Mouse (Mus musculus) liver, embryonic 14.5 days (tissue): ENCODE results near the gene Jade2. TPM values are rescaled to one million over a fixed set of nuclear protein-coding genes. Genes with fewer than 3 reads are reported as not detected.
A peak's percentile ranks its signal among the peaks of the same experiment; 100 is the strongest.

Experiments
- ATAC-seq: fragments of 200-750 bp; cut with Nextera tagmentation; 2 replicates; pipeline ENCODE4 v1.8.0; 2017; ENCODE audit warnings: moderate number of reproducible peaks, mild to moderate bottlenecking, moderate library complexity; ENCODE audit not compliant: insufficient read depth
- DNase-seq, 3 experiments: peaks; one replicate each; pipeline ENCODE4 v3.0.0-alpha.2; 2012 to 2013; ENCODE audit warnings: low read depth in 3 of 3, low spot score in 3 of 3
- H3K27ac ChIP-seq: fragments of 300-500 bp; sonication (generic); 2 replicates; pipeline ENCODE4 v1.5.1; 2014; ENCODE audit warnings: moderate library complexity, mild to moderate bottlenecking, control low read depth, inconsistent platforms
- H3K27me3 ChIP-seq: fragments of 300-500 bp; sonication (generic); 2 replicates; pipeline ENCODE4 v1.6.1; 2014; ENCODE audit warnings: mild to moderate bottlenecking, low read length, moderate library complexity; ENCODE audit not compliant: control insufficient read depth, insufficient read depth
- H3K36me3 ChIP-seq: fragments of 300-500 bp; sonication (generic); replicated peaks from 2 replicates; pipeline ENCODE4 v1.6.1; 2014; ENCODE audit warnings: low read depth; ENCODE audit not compliant: control insufficient read depth, insufficient read depth
- H3K4me1 ChIP-seq, 2 experiments: fragments of 200-500 bp in 1 of 2; fragments of 300-500 bp in 1 of 2; sonication (generic) in 1 of 2; replicated peaks; 2 replicates each; pipeline ENCODE4 v1.6.1; 2012 to 2014; ENCODE audit warnings: antibody characterized with exemption in 1 of 2, inconsistent platforms in 1 of 2, low read length in 1 of 2; ENCODE audit not compliant: control insufficient read depth in 2 of 2, insufficient read depth in 2 of 2
- H3K4me2 ChIP-seq: fragments of 300-500 bp; sonication (generic); 2 replicates; pipeline ENCODE4 v1.6.1; 2014; ENCODE audit warnings: low read depth, mild to moderate bottlenecking, control low read depth, moderate library complexity
- H3K4me3 ChIP-seq, 2 experiments: fragments of 200-500 bp in 1 of 2; fragments of 300-500 bp in 1 of 2; sonication (generic) in 1 of 2; 2 replicates each; pipeline ENCODE4 v1.5.1; 2012 to 2014; ENCODE audit warnings: low read depth in 2 of 2, low read length in 2 of 2, mild to moderate bottlenecking in 2 of 2, control low read depth in 1 of 2, inconsistent platforms in 1 of 2, moderate library complexity in 1 of 2; ENCODE audit not compliant: insufficient read depth in 1 of 2
- H3K9ac ChIP-seq: fragments of 300-500 bp; sonication (generic); replicated peaks from 2 replicates; pipeline ENCODE4 v1.6.1; 2014; ENCODE audit warnings: mild to moderate bottlenecking, control low read depth, moderate library complexity
- H3K9me3 ChIP-seq: fragments of 300-500 bp; sonication (generic); 2 replicates; pipeline ENCODE4 v1.6.1; 2016; ENCODE audit warnings: low read length, mixed read lengths; ENCODE audit not compliant: control insufficient read depth
- CTCF ChIP-seq: IDR thresholded peaks from 2 replicates; pipeline ENCODE4 v1.5.1; 2016; ENCODE audit warnings: antibody characterized with exemption, low read depth, control low read depth
- EP300 ChIP-seq: IDR thresholded peaks from 2 replicates; pipeline ENCODE4 v1.6.1; 2016; ENCODE audit warnings: antibody characterized with exemption, low read depth
- WGBS: fragments of 180-500 bp; shearing (Covaris S2); extraction: QIAGEN DNeasy Blood & Tissue Kit; methylation state at CpG from one replicate; pipeline ENCODE4 v1.1.7; 2014; ENCODE audit not compliant: insufficient replicate concordance; 5-methylcytosine and 5-hydroxymethylcytosine counted together
- polyA plus RNA-seq, 2 experiments: library from polyadenylated mRNA; depleted of rRNA in 1 of 2; stranded (reverse) in 1 of 2; unstranded in 1 of 2; fragments of >200 nt; fragmentation: Nextera tagmentation in 1 of 2; extraction: Ambion mirVana in 1 of 2; gene quantifications; 2 replicates each; pipeline versions ENCODE4 v1.2.1 to v1.2.3; 2012 to 2014

The Jade2 gene
- polyA plus RNA-seq, 2 experiments = 0.46 to 0.77 TPM

DNA sequence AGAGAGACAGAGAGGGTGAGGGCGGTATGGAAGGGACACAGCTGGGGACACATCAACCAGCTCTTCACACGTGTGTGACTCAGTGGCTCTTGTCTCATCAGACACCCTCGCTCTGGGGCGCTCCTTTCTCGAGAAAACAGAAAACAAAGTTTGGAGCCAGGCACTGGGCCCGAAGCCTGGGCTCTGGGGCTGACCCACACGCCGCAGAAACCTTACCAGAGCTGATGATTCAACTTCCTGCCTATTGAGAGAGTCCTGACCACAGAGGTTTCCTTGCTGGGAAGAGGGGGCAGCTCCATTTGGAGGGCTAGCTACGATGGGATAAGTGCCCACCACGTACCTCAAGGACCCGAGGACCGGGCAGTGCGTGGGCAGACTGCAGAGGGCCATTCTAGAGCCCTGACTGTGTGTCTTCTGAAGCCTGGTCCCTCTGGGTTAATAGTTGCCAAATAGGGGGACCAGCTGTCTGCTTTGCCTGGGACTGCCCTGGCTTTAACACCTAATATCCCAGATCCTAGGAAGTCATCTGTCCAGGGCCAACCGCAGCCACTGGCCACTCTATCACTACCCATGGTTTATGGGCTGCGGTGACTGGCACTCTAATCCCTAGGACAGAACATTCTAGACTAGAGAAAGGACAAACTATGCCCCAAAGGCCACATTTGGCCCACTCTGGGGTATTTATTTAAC, 23.7 kb upstream of the Jade2 start:
- H3K36me3 ChIP-seq = no peaks in the 10 kb centered on the region
- DNase-seq (no peak), ATAC-seq (no peak)
- no peak overlapping the region for H3K4me3 ChIP-seq
- H3K9ac ChIP-seq = no peak overlapping the region
- H3K9me3 ChIP-seq = no peaks in the 10 kb centered on the region
- WGBS = 42% methylated on average over 15 of the region's 15 CpGs
- peaks cover 3 to 11% of the 10 kb centered on the region in 2 experiments; a peak in 1 of 4 replicates for H3K4me1 ChIP-seq
- H3K27ac ChIP-seq = no peak overlapping the region
- H3K4me2 ChIP-seq = no peak overlapping the region
- H3K27me3 ChIP-seq = no peaks in the 10 kb centered on the region
- no peak for TF ChIP-seq CTCF
- no peak for TF ChIP-seq EP300

DNA sequence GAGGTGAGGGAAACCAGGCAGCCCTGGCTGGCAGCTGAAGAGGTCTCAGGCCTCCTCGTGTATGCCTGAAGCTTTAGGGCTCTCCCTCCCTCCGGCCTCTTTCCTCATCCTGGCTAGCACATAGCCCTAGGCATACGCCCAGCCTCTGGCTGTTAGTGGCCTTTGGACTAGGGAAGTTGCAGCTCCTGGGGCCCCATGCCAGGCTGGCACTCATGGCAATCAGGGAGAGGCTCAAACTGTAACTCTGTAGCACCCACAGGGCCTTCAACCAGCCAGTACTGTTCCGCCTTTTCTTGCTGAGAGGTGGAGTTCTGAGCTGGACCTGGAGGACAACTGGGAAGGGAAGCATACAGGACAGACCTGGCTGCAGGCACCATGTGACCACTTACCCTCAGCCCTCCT, 19.5 kb upstream of the Jade2 start:
- Histone ChIP-seq H3K27ac (no peak overlapping the region), H3K9me3 (no peaks in the 10 kb centered on the region), H3K9ac (no peak overlapping the region), H3K4me1 (peaks cover 0 to 9% of the 10 kb centered on the region in 2 experiments; a peak in 3 of 4 replicates), H3K36me3 (no peaks in the 10 kb centered on the region), H3K27me3 (no peaks in the 10 kb centered on the region), H3K4me2 (no peak overlapping the region), H3K4me3 (no peak overlapping the region)
- DNase-seq (no peak), ATAC-seq (no peak)
- 54% methylated on average over 4 of the region's 4 CpGs for WGBS
- TF ChIP-seq EP300 = no peak
- TF ChIP-seq CTCF = no peak

DNA sequence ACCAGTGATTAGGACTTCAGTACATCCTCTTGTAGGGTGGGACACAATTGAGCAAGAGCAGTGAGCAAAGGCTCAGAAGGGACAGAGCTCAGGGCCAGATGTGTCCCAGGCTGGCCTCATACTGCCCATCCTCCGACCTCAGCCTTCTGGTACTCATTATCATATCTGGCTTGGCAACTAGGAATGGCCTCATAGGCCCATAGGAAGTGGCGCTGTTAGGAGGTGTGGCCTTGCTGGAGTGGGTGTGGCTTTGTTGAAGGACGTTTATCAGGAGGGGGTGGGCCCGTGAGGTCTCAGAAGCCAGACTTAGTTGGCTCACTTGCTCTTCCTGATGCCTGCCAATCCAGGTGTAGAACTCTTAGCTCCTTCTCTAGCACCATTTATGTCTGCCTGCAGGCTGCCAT, 18.3 kb upstream of the Jade2 start:
- H3K27me3 ChIP-seq = no peaks in the 10 kb centered on the region
- no peak overlapping the region for H3K4me2 ChIP-seq
- TF ChIP-seq CTCF (no peak), EP300 (no peak)
- H3K27ac ChIP-seq = no peak overlapping the region
- DNase-seq (peak in 2 of 3 experiments; percentile 26 to 37), ATAC-seq (peak; percentile 62; the same call in 1 of the 2 replicates)
- whole genome bisulfite sequencing = 6% methylated on average over 4 of the region's 4 CpGs
- H3K9me3 ChIP-seq = no peaks in the 10 kb centered on the region
- H3K4me1 ChIP-seq = peaks cover 0 to 9% of the 10 kb centered on the region in 2 experiments; a peak in 3 of 4 replicates
- H3K36me3 ChIP-seq = no peaks in the 10 kb centered on the region
- no peak overlapping the region for H3K9ac ChIP-seq
- H3K4me3 ChIP-seq = no peak overlapping the region

DNA sequence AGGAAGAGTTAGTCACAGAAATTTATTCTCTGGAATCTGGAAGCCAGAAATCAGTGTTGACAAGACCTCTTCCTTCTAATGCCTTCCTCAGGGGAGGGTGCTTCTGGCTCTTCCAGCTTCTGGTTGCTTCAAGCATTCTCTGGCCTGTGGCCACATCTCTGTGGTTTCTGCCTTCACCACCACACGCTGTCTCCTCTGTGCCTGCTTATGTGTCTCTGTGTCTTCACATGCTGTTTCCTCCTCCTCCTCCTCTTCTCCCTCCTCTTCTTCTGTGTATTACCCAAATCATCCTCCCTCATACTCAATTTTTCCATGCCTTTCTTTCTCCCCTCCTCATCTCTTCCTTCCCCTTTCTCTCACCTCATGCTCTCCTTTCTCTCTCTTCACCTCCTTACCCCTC, 17.6 kb upstream of the Jade2 start:
- Histone ChIP-seq H3K36me3 (no peaks in the 10 kb centered on the region), H3K9ac (no peak overlapping the region), H3K27ac (no peak overlapping the region), H3K4me2 (no peak overlapping the region), H3K27me3 (no peaks in the 10 kb centered on the region), H3K4me1 (peaks cover 0 to 9% of the 10 kb centered on the region in 2 experiments; a peak in 3 of 4 replicates), H3K4me3 (no peak overlapping the region), H3K9me3 (no peaks in the 10 kb centered on the region)
- DNase-seq (no peak), ATAC-seq (no peak)
- TF ChIP-seq CTCF (no peak), EP300 (no peak)
- WGBS = 10% methylated on average over 1 of the region's 1 CpGs

DNA sequence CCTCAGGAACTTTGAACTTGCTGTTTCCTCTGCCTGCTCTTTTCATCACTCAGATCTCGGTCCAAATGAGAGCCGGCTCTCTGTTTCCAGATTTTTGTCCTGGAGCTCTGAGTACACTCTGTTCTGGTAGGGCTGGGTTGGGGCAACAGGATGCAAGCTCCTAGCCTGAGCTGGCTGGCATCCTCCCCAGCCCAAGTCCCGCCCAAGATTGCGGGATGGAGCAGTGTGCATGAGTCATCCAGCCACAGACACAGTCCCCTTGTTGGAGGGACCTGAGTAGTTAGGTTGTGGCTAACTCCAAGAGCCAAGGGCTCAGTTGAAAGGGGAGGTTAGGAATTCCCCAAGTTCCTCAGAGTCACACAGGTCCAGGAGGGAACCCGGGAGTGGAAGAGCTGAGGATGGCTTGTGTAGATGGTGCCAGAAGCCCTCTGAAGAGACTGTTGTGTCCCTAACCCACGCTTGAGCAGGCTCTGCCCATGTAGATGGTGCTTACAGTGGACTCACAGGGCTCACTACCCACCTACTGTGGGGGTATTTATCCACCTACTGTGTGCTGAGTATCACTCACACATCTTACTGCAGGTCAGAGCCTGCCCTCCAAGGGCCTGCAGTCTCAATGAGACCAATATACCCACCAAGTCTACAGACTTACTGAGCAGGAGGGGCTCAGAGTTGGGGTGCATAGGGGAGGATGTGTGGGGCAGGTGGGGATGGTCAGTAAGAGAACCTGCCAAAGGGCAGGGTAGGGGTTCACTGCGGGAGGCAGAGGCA, 17.0 kb upstream of the Jade2 start:
- ATAC-seq = no peak
- no peaks in the 10 kb centered on the region for H3K9me3 ChIP-seq
- TF ChIP-seq EP300 (no peak), CTCF (no peak)
- no peak for DNase-seq
- no peaks in the 10 kb centered on the region for H3K27me3 ChIP-seq
- H3K4me1 ChIP-seq = peaks cover 0 to 9% of the 10 kb centered on the region in 2 experiments; a peak in 3 of 4 replicates
- H3K4me2 ChIP-seq = no peak overlapping the region
- H3K9ac ChIP-seq = no peak overlapping the region
- H3K36me3 ChIP-seq = no peaks in the 10 kb centered on the region
- H3K4me3 ChIP-seq = no peak overlapping the region
- no peak overlapping the region for H3K27ac ChIP-seq
- 56% methylated on average over 7 of the region's 7 CpGs for WGBS
